Mouse (Mus musculus) c-Kit-positive CD71-negative TER-119-negative erythroid progenitor cells, embryonic 14.5 days (primary cell): Measurements from ENCODE around the gene Aldh16a1.
A peak's percentile ranks its signal among the peaks of the same experiment; 100 is the strongest.
"Not testable (repeated sequence)": the region's sequence is repeated elsewhere in the genome, so short reads cannot be mapped to it uniquely, and the experiment has no call there.

ENCODE experiments used
- DNase-seq: peaks from one replicate; pipeline ENCODE4 v3.0.0-alpha.2; 2013; ENCODE audit warnings: low read depth

Gene Aldh16a1

GRCm38 (mm10) chr7:45134544-45135026 is 19.8 kb downstream of the Aldh16a1 start:
- peak; percentile 79 for DNase-seq

DNA sequence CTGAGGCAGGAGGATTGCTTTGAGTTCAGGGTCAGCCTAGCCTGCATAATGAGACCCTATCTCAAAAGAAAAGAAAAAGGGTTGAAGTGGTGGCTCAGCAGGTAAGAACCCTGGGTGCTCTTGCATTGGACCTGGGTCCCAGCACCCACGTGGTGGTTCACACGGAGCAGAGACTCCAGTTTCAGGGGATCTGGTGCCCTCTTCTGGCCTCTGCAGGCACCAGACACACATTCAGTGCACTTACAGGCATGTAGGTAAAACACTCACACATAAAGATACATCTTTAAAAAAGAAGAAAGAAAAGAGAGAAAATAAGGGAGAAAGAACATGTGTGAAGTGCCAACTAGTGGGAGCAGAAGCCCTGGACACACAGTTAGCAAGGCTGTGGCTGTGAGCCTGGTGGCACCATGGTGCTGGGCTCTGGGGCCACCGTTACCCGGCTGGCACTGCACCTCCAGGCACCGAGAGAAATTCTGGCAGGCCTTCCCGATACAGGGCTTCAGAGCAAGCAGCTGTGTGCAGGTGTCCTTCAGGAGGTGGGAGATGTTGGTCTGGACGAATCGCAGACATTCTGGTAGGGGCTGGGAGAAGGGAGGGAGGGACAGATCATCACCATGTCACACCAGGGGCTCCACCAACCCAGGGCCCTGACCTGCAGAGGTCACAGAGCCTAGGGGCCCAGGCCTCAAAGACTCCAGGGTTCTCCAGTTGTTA is 20.8 kb downstream of the Aldh16a1 start:
- DNase-seq: no peak

GRCm38 (mm10) chr7:45131850-45132249 is 22.5 kb downstream of the Aldh16a1 start:
- DNase-seq: no peak

GRCm38 (mm10) chr7:45129776-45130512 is 24.4 kb downstream of the Aldh16a1 start:
- no peak for DNase-seq

- DNase-seq: no peak
Observed at GRCm38 (mm10) chr7:45129318-45129717, 25.1 kb downstream of the Aldh16a1 start.

DNA sequence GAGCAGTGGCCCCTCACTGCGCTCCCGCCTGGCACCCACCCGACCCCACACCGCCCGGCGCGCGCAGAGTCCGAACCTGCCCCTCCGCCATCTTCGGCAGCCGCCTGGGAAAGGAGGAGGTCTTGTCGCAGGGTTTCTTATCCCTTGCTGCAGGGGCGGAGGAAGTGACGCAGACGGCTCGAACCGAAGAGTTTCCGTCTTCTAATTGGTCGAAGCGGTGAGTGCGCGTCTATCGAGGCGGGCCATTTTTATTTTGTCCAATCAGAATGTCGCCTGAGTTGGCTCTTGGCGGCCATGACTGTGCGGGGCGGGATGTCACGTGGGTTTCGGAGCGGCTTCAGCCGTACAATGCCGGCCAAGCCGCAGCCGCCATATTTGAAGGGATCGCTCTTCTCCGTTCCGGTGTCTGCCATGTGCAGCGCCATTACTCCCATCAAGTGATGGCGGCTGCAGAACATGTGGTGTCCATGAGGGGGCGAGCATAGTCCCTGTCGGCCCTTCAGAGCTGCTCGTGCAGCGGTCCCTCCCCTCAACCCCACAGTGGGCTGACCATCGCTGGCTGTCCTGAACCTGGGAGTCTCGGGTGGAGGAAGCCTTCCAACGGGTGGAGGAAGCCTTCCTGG is 25.6 kb downstream of the Aldh16a1 start, which contains the start of gene Rpl13a:
Gene Rpl13a, minus strand, starts transcription at position 138 of the 623 bp plus-strand sequence.
- DNase-seq: peak; percentile 97

DNA sequence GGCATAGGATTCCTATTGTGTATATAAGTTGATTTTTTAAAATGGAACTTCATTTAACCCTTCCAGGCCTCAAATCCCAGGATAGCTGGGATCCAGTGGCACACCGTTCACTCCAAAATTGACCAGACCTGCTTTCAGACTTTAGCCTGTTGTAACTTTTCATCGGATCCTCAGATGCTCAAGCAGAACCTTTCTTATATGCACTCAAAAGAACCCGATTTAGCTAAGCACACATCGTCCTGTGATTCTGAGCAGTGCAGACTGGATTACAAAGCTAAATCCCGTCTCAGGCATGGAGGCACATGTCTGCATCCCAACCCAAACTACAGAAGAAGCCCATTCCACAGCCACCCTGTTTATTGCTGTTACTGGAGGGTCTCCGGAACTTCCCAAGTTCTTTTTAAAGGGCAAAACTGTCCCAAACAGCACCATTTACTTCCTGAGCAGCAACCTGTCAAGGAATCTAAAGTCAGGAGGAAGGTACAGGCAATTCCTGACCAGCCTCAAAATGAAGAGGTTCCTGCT is 26.6 kb downstream of the Aldh16a1 start:
- no peak for DNase-seq

GRCm38 (mm10) chr7:45126844-45127699 is 27.3 kb downstream of the Aldh16a1 start:
- DNase-seq: no peak

DNA sequence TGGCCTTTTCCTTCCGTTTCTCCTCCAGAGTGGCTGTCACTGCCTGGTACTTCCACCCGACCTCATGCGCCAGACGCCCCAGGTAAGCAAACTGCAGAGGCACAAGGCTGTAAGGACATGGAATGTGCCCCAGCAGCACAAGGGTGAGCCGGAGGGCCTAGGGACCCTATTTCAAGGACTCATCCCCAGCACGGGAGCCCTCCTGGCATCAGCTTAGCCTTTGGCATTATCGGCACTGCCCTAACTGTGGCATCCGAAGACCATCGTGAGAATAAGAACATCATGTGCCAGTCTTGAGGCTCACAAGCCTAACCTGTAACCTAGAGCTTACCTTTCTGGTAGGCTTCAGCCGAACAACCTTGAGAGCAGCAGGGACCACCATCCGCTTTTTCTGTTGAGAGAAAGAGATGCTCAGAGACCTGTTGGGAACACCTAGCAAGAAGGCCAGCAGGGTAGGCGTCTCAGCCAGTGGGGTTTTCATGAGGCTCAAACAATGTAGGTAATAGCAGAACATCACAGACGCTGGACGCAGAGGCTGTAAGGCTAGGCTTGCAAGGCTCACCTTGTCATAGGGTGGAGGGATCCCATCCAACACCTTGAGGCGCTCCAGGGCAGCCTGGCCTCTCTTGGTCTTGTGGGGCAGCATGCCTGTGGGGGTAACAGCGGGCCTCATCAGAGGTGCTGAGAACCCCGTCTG is 28.1 kb downstream of the Aldh16a1 start:
- DNase-seq: no peak

DNA sequence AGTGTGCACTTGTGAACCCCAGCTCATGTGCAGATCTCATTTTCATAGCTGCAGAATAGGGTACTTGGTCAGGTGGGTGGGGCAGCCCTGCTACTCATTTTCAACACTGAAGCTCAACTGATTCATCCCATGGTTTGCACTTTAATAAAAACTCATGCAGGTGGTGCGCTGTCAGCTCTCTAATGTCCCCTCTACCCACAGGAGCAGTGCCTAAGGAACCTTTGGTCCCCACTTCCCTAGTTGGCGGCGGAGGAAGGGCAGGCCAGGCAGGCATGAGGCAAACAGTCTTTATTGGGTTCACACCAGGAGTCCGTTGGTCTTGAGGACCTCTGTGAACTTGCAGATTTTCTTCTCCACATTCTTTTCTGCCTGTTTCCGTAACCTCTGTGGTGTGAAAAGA is 28.7 kb downstream of the Aldh16a1 start:
- DNase-seq: not testable (repeated sequence)

- no peak for DNase-seq
Observed at GRCm38 (mm10) chr7:45125144-45125600, 29.2 kb downstream of the Aldh16a1 start.

- peak; percentile 100 for DNase-seq
Observed at GRCm38 (mm10) chr7:45124224-45125143, 29.9 kb downstream of the Aldh16a1 start, which contains the start of gene Rps11. TSS of gene Rps11 (minus strand) at chr7:45124439.

GRCm38 (mm10) chr7:45123186-45123570 is 31.2 kb downstream of the Aldh16a1 start:
- no peak for DNase-seq

DNA sequence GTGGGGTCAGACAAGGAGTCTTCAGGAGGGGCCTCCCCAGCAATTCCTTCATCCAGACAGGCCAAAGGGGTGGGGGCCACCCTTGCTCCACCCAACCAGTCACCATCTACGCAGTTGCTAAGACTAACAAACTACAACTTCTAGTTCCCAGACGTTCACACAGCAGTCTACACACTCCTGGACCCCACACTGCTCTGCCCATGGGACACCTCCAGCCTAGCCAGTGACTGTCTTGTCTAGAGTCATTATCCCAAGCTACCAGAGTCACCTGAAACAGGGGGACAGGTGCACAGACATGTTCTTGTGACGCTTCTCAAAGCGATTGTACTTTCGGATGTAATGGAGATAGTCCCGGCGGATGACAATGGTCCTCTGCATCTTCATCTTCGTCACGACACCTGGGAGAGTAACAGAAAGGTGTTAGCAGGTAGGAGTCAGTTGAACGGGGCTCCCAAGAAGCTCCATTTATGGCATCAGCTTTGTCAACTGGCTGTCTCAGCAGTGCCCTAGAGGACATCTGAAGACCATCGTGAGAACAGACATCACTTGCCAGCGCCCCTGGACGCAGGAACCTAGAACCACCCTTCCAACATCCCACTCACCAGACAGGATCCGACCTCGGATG is 31.7 kb downstream of the Aldh16a1 start:
- DNase-seq: no peak

DNA sequence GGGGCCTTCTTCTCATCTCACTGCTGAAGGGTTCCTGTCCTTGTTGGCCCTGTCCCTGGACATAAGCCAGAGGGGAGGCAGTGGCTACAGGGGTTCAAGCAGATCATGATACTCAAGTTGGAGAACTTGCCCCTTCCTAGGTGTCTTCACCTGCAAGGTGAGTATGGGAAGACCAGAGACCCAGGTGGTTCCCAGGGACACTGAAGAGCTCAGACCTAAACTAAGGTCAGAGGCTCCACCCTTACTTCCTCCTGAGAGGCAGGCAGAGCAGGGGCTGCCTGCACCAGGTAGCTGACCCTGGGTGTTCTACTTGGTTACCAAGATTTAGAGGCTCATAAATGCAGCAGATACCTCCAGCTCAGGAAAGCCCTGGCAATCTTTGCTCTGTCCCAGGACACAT is 32.4 kb downstream of the Aldh16a1 start:
- no peak for DNase-seq

GRCm38 (mm10) chr7:45121404-45121803 is 33.0 kb downstream of the Aldh16a1 start:
- DNase-seq: no peak

GRCm38 (mm10) chr7:45119780-45120709 is 34.3 kb downstream of the Aldh16a1 start:
- no peak for DNase-seq

DNA sequence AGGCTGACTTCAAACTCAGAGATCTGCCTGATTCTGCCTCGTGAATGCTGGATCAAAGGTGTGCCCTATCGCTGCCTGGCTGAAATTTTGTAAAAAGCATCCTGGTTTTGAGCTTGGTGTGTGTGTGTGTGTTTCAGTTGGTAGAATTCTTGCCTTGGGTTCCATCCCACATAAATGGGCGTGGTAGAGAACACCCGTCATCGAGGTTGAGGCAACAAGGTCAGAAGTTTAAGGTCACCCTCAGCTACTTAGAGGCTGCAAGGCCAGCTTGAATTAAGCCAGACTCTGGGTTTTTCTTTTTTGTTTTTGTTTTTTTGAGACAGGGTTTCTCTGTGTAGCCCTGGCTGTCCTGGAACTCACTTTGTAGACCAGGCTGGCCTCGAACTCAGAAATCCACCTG is 36.0 kb downstream of the Aldh16a1 start:
- DNase-seq: no peak
